Mouse (Mus musculus): ENCODE measurements around the gene Pkp1. TPM values are rescaled to one million over a fixed set of nuclear protein-coding genes. Genes with fewer than 3 reads are reported as not detected.

Pkp1 gene
- polyA plus RNA-seq, 1 experiment from 2014 or later: 0.08 TPM

DNA sequence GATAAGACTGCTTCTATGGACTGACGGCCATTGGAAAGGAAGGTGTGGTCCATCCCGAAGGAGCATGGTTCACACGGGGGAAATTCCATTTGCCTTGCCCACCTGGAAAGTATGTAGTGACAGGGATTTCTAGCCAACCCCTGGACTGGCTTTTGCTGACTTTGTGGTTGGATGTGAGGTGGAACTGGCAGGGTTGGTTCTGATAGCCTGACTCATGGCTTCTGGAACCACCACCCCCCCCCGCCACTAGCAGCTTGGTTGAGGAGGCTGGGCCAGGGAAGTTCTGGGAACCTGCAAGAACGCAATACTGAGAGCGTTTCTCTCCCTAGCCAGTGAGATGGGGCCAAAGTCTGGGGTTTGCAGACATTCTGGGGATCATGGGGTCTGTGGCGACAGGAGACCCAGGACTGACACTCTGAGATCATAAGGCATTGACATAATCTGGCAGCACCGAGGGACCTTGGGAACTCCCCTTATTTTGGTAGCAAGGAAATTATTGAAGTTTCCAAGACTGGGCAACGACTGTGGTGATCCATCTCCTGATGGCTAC is 55.1 kb downstream of the Pkp1 start:
- no peak overlapping the region for H3K4me2 ChIP-seq (ENCODE audit: low read length)
- no peaks in the 10 kb centered on the region for H3K36me3 ChIP-seq (ENCODE audit: control insufficient read depth, insufficient read depth)
- 90% methylated on average over 9 of the region's 9 CpGs for WGBS
- no peaks in the 10 kb centered on the region for H3K9me3 ChIP-seq (ENCODE audit: control insufficient read depth, low read length)
- H3K27ac ChIP-seq (ENCODE audit: low read length): no peak overlapping the region
- no peak overlapping the region for H3K9ac ChIP-seq (replicated peaks; ENCODE audit: low read depth, low read length)
- no peak overlapping the region for H3K4me3 ChIP-seq (replicated peaks; ENCODE audit: low read length)
- H3K4me1 ChIP-seq (replicated peaks; ENCODE audit: control insufficient read depth, insufficient read depth, low read length): no peaks in the 10 kb centered on the region
- ATAC-seq: no peak
- no peaks in the 10 kb centered on the region for H3K27me3 ChIP-seq (replicated peaks; ENCODE audit: control insufficient read depth, insufficient read depth, low read length)

DNA sequence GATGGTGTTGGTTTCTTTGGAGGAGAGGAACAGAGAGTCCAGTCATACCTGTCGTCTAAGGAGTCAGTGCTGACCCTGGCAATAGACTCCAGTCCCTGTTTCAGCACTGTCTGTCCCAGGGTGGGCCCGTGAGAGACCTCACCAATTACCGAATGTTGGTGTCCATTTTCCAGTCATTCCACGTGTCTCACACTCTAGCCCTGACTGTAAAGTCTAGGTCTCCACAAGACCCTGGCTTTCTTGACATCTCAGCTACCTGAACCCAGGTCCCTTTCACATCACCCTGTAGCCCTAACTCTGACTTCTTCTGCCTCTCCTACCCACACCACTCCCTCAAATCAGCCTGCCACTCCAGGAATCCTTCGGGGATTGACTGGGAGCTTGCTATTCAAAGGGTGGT is 56.4 kb downstream of the Pkp1 start:
- Histone ChIP-seq H3K27me3 (replicated peaks; ENCODE audit: control insufficient read depth, insufficient read depth, low read length) (no peaks in the 10 kb centered on the region), H3K27ac (ENCODE audit: low read length) (no peak overlapping the region), H3K4me1 (replicated peaks; ENCODE audit: control insufficient read depth, insufficient read depth, low read length) (no peaks in the 10 kb centered on the region), H3K4me3 (replicated peaks; ENCODE audit: low read length) (no peak overlapping the region), H3K9me3 (ENCODE audit: control insufficient read depth, low read length) (no peaks in the 10 kb centered on the region), H3K9ac (replicated peaks; ENCODE audit: low read depth, low read length) (no peak overlapping the region), H3K36me3 (ENCODE audit: control insufficient read depth, insufficient read depth) (no peaks in the 10 kb centered on the region), H3K4me2 (ENCODE audit: low read length) (no peak overlapping the region)
- 78% methylated on average over 5 of the region's 5 CpGs for WGBS
- no peak for ATAC-seq

GRCm38 (mm10) chr1:135861980-135862552 is 56.9 kb downstream of the Pkp1 start:
- H3K4me2 ChIP-seq (ENCODE audit: low read length): no peak overlapping the region
- ATAC-seq: no peak
- WGBS: 68% methylated on average over 9 of the region's 9 CpGs

GRCm38 (mm10) chr1:135861091-135861490 is 57.9 kb downstream of the Pkp1 start:
- H3K27ac ChIP-seq (ENCODE audit: low read length): no peak overlapping the region
- WGBS: 83% methylated on average over 5 of the region's 5 CpGs
- H3K4me2 ChIP-seq (ENCODE audit: low read length): no peak overlapping the region
- no peak overlapping the region for H3K4me3 ChIP-seq (replicated peaks; ENCODE audit: low read length)
- H3K9me3 ChIP-seq (ENCODE audit: control insufficient read depth, low read length): no peaks in the 10 kb centered on the region
- H3K4me1 ChIP-seq (replicated peaks; ENCODE audit: control insufficient read depth, insufficient read depth, low read length): no peaks in the 10 kb centered on the region
- no peaks in the 10 kb centered on the region for H3K36me3 ChIP-seq (ENCODE audit: control insufficient read depth, insufficient read depth)
- H3K9ac ChIP-seq (replicated peaks; ENCODE audit: low read depth, low read length): no peak overlapping the region
- ATAC-seq: no peak
- no peaks in the 10 kb centered on the region for H3K27me3 ChIP-seq (replicated peaks; ENCODE audit: control insufficient read depth, insufficient read depth, low read length)

More at GRCm38 (mm10) chr1:135861980-135862552, 56.9 kb downstream of the Pkp1 start:
- Histone ChIP-seq H3K4me1 (replicated peaks; ENCODE audit: control insufficient read depth, insufficient read depth, low read length) (no peaks in the 10 kb centered on the region), H3K36me3 (ENCODE audit: control insufficient read depth, insufficient read depth) (no peaks in the 10 kb centered on the region), H3K4me3 (replicated peaks; ENCODE audit: low read length) (no peak overlapping the region), H3K27ac (ENCODE audit: low read length) (no peak overlapping the region), H3K27me3 (replicated peaks; ENCODE audit: control insufficient read depth, insufficient read depth, low read length) (no peaks in the 10 kb centered on the region), H3K9me3 (ENCODE audit: control insufficient read depth, low read length) (no peaks in the 10 kb centered on the region), H3K9ac (replicated peaks; ENCODE audit: low read depth, low read length) (no peak overlapping the region)

- H3K4me3 ChIP-seq (replicated peaks; ENCODE audit: low read length): no peak overlapping the region
- no peak overlapping the region for H3K9ac ChIP-seq (replicated peaks; ENCODE audit: low read depth, low read length)
- no peaks in the 10 kb centered on the region for H3K9me3 ChIP-seq (ENCODE audit: control insufficient read depth, low read length)
- H3K36me3 ChIP-seq (ENCODE audit: control insufficient read depth, insufficient read depth): no peaks in the 10 kb centered on the region
- no peak for ATAC-seq
- no peaks in the 10 kb centered on the region for H3K27me3 ChIP-seq (replicated peaks; ENCODE audit: control insufficient read depth, insufficient read depth, low read length)
- 95% methylated on average over 7 of the region's 7 CpGs for WGBS
- H3K4me2 ChIP-seq (ENCODE audit: low read length): no peak overlapping the region
- H3K4me1 ChIP-seq (replicated peaks; ENCODE audit: control insufficient read depth, insufficient read depth, low read length): no peaks in the 10 kb centered on the region
- no peak overlapping the region for H3K27ac ChIP-seq (ENCODE audit: low read length)
Measured at GRCm38 (mm10) chr1:135858533-135858932, 60.5 kb downstream of the Pkp1 start.

- Histone ChIP-seq H3K27me3 (replicated peaks; ENCODE audit: control insufficient read depth, insufficient read depth, low read length) (no peaks in the 10 kb centered on the region), H3K4me2 (ENCODE audit: low read length) (no peak overlapping the region), H3K4me3 (replicated peaks; ENCODE audit: low read length) (no peak overlapping the region), H3K9me3 (ENCODE audit: control insufficient read depth, low read length) (no peaks in the 10 kb centered on the region), H3K36me3 (ENCODE audit: control insufficient read depth, insufficient read depth) (no peaks in the 10 kb centered on the region), H3K9ac (replicated peaks; ENCODE audit: low read depth, low read length) (no peak overlapping the region), H3K4me1 (replicated peaks; ENCODE audit: control insufficient read depth, insufficient read depth, low read length) (peaks cover under 1% of the 10 kb centered on the region; the same call in 1 of the 2 replicates), H3K27ac (ENCODE audit: low read length) (no peak overlapping the region)
- WGBS: 61% methylated on average over 11 of the region's 11 CpGs
- ATAC-seq: no peak
Measured at GRCm38 (mm10) chr1:135857137-135857775, 61.8 kb downstream of the Pkp1 start.

GRCm38 (mm10) chr1:135856070-135856469 is 62.9 kb downstream of the Pkp1 start:
- Histone ChIP-seq H3K27me3 (replicated peaks; ENCODE audit: control insufficient read depth, insufficient read depth, low read length) (no peaks in the 10 kb centered on the region), H3K4me3 (replicated peaks; ENCODE audit: low read length) (no peak overlapping the region), H3K36me3 (ENCODE audit: control insufficient read depth, insufficient read depth) (no peaks in the 10 kb centered on the region), H3K4me2 (ENCODE audit: low read length) (no peak overlapping the region), H3K4me1 (replicated peaks; ENCODE audit: control insufficient read depth, insufficient read depth, low read length) (peaks cover 4% of the 10 kb centered on the region; the same call in 1 of the 2 replicates), H3K27ac (ENCODE audit: low read length) (no peak overlapping the region), H3K9ac (replicated peaks; ENCODE audit: low read depth, low read length) (no peak overlapping the region), H3K9me3 (ENCODE audit: control insufficient read depth, low read length) (no peaks in the 10 kb centered on the region)
- ATAC-seq: no peak
- WGBS: 65% methylated on average over 4 of the region's 4 CpGs

GRCm38 (mm10) chr1:135855344-135855687 is 63.7 kb downstream of the Pkp1 start:
- 96% methylated on average over 1 of the region's 1 CpGs for WGBS
- no peak overlapping the region for H3K4me2 ChIP-seq (ENCODE audit: low read length)
- no peaks in the 10 kb centered on the region for H3K36me3 ChIP-seq (ENCODE audit: control insufficient read depth, insufficient read depth)
- H3K9me3 ChIP-seq (ENCODE audit: control insufficient read depth, low read length): no peaks in the 10 kb centered on the region
- H3K4me1 ChIP-seq (replicated peaks; ENCODE audit: control insufficient read depth, insufficient read depth, low read length): peaks cover 4% of the 10 kb centered on the region; the same call in 1 of the 2 replicates
- no peaks in the 10 kb centered on the region for H3K27me3 ChIP-seq (replicated peaks; ENCODE audit: control insufficient read depth, insufficient read depth, low read length)
- H3K4me3 ChIP-seq (replicated peaks; ENCODE audit: low read length): no peak overlapping the region
- no peak overlapping the region for H3K27ac ChIP-seq (ENCODE audit: low read length)
- ATAC-seq: no peak
- H3K9ac ChIP-seq (replicated peaks; ENCODE audit: low read depth, low read length): no peak overlapping the region

DNA sequence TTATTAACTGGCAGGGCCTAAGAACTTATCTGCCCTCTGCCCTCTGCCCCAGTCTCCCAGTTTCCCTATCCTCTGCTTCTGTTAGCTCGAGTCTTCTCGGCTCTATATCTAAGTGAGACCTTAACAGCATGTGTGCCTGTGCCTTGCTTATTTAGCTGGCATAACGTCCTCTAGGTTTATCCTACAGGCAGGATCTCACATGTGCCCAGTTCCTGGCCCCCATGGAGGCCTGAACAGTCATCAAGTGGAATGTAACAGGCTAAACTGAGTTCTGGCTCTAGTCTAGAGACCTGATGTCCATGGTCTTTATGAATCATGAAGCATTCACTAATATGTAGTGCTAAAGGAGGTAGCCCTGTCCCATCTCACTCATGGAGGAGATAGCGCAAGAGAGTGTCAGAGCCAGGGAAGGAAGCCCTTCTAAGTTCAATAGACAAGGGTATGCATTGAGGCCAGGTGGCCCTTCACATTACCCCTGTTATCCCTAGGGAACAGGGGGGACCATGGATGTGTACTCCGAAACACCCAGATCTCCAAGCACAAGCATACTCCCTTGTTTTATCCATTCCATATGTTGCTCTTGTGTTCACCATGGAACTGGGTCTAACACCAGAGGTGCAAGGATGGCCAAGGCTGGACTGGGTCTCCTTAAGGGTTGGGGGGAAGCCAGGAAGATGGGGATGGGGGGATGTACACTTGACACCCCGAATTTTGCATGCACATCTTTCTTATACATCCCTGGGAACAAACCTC is 64.2 kb downstream of the Pkp1 start:
- Histone ChIP-seq H3K4me2 (ENCODE audit: low read length) (no peak overlapping the region), H3K4me3 (replicated peaks; ENCODE audit: low read length) (no peak overlapping the region), H3K4me1 (replicated peaks; ENCODE audit: control insufficient read depth, insufficient read depth, low read length) (peaks cover 4% of the 10 kb centered on the region; the same call in 1 of the 2 replicates), H3K36me3 (ENCODE audit: control insufficient read depth, insufficient read depth) (no peaks in the 10 kb centered on the region), H3K27me3 (replicated peaks; ENCODE audit: control insufficient read depth, insufficient read depth, low read length) (no peaks in the 10 kb centered on the region), H3K9me3 (ENCODE audit: control insufficient read depth, low read length) (no peaks in the 10 kb centered on the region), H3K27ac (ENCODE audit: low read length) (no peak overlapping the region), H3K9ac (replicated peaks; ENCODE audit: low read depth, low read length) (no peak overlapping the region)
- 89% methylated on average over 6 of the region's 6 CpGs for WGBS
- no peak for ATAC-seq
